Mouse (Mus musculus) stomach, postnatal 0 days (tissue): ENCODE measurements around the gene Prn. TPM values are rescaled to one million over a fixed set of nuclear protein-coding genes. Genes with fewer than 3 reads are reported as not detected.

Source experiments
- ATAC-seq: fragments of 200-750 bp; cut with Nextera tagmentation; 2 replicates; pipeline ENCODE4 v1.8.0; 2017; ENCODE audit not compliant: low FRiP score, low TSS enrichment
- DNase-seq: peaks from one replicate; pipeline ENCODE4 v3.0.0-alpha.2; 2016; ENCODE audit warnings: low spot score
- H3K27ac ChIP-seq: fragments of 300-500 bp; sonication (generic); replicated peaks from 2 replicates; pipeline ENCODE4 v1.5.1; 2014; ENCODE audit warnings: mild to moderate bottlenecking, control low read depth
- H3K27me3 ChIP-seq: fragments of 300-500 bp; sonication (generic); 2 replicates; pipeline ENCODE4 v1.6.1; 2014; ENCODE audit warnings: low read length; ENCODE audit not compliant: control insufficient read depth, insufficient read depth
- H3K36me3 ChIP-seq: fragments of 300-500 bp; sonication (generic); 2 replicates; pipeline ENCODE4 v1.6.1; 2014; ENCODE audit warnings: low read length, mixed read lengths; ENCODE audit not compliant: control insufficient read depth, insufficient read depth
- H3K4me1 ChIP-seq: fragments of 300-500 bp; sonication (generic); replicated peaks from 2 replicates; pipeline ENCODE4 v1.6.1; 2014; ENCODE audit warnings: antibody characterized with exemption; ENCODE audit not compliant: control insufficient read depth, insufficient read depth
- H3K4me2 ChIP-seq: fragments of 300-500 bp; sonication (generic); replicated peaks from 2 replicates; pipeline ENCODE4 v1.6.1; 2014; ENCODE audit warnings: low read depth, mild to moderate bottlenecking, control low read depth, moderate library complexity
- H3K4me3 ChIP-seq: fragments of 300-500 bp; sonication (generic); 2 replicates; pipeline ENCODE4 v1.5.1; 2014; ENCODE audit warnings: low read depth, low read length, control low read depth
- H3K9ac ChIP-seq: fragments of 300-500 bp; sonication (generic); 2 replicates; pipeline ENCODE4 v1.6.1; 2014; ENCODE audit warnings: mild to moderate bottlenecking, low read length, control low read depth, mixed read lengths
- H3K9me3 ChIP-seq: fragments of 300-500 bp; sonication (generic); 2 replicates; pipeline ENCODE4 v1.6.1; 2016; ENCODE audit warnings: low read length; ENCODE audit not compliant: control insufficient read depth
- CTCF ChIP-seq: IDR thresholded peaks from 2 replicates; pipeline ENCODE4 v1.5.1; 2016; ENCODE audit warnings: antibody characterized with exemption, low read depth, mild to moderate bottlenecking, moderate library complexity
- EP300 ChIP-seq: optimal IDR thresholded peaks from 2 replicates; pipeline ENCODE3; 2016; ENCODE audit warnings: antibody characterized with exemption
- whole genome bisulfite sequencing: fragments of 180-500 bp; shearing (Covaris S2); extraction: QIAGEN DNeasy Blood & Tissue Kit; methylation state at CpG from one replicate; pipeline ENCODE4 v1.1.7; 2014; 5-methylcytosine and 5-hydroxymethylcytosine counted together
- polyA plus RNA-seq: library from polyadenylated mRNA; unstranded; fragments of >200 nt; fragmentation: Nextera tagmentation; extraction: Ambion mirVana; gene quantifications from 2 replicates; pipeline ENCODE4 v1.2.1, GENCODE M21; 2015

Prn gene
- polyA plus RNA-seq, 1 experiment from 2014 or later: 0.17 TPM

DNA sequence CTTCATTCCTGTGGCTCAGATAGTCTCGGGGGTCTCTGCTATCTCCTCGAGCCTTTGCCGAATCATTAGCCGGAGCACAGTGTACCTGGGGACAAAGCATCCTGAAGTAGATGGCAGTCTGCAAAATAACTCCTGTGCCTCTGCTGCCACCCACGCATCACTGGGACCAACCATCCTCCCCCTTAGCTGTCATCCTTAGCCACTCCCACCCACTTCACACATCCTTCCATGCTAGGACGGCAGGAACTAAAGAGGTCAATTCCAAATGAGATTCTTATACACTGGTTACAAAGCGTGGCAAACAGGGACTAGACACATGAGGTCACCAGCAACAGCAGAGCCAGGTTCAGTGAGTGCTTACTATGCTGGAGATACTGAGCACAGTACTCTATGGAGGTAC is 86.6 kb downstream of the Prn start:
- no peak for TF ChIP-seq EP300
- no peak overlapping the region for H3K27ac ChIP-seq
- 78% methylated on average over 7 of the region's 7 CpGs for WGBS
- H3K4me1 ChIP-seq: no peaks in the 10 kb centered on the region
- H3K9ac ChIP-seq: no peak overlapping the region
- DNase-seq (no peak), ATAC-seq (no peak)
- no peak overlapping the region for H3K4me2 ChIP-seq
- no peaks in the 10 kb centered on the region for H3K27me3 ChIP-seq
- no peaks in the 10 kb centered on the region for H3K9me3 ChIP-seq
- no peak overlapping the region for H3K4me3 ChIP-seq
- no peaks in the 10 kb centered on the region for H3K36me3 ChIP-seq

DNA sequence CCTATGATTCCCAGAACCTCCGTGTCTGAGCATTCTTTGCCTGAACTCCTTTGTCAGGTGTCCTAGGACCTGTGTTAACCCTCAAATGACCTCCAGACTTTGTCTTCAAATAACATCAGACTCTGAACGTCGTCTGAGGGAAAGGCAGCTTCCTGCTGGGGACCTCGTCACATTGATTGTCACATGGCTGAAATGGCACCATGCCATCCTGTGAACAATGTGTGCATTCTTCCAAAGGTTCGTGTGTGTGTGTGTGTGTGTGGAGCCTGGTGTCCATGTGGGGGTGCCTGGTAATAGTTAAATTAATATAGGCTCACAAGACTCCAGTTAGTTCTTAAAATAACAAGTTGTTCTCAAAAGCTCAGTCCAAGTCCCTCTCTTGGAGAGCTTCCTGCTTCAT is 87.6 kb downstream of the Prn start:
- no peaks in the 10 kb centered on the region for H3K9me3 ChIP-seq
- TF ChIP-seq EP300: no peak
- TF ChIP-seq CTCF: no peak
- no peak for ATAC-seq
- no peak overlapping the region for H3K4me3 ChIP-seq
- no peaks in the 10 kb centered on the region for H3K36me3 ChIP-seq
- no peaks in the 10 kb centered on the region for H3K27me3 ChIP-seq
- 42% methylated on average over 5 of the region's 5 CpGs for WGBS
- no peak overlapping the region for H3K4me2 ChIP-seq
- no peaks in the 10 kb centered on the region for H3K4me1 ChIP-seq
- H3K27ac ChIP-seq: no peak overlapping the region
- no peak overlapping the region for H3K9ac ChIP-seq
- no peak for DNase-seq

DNA sequence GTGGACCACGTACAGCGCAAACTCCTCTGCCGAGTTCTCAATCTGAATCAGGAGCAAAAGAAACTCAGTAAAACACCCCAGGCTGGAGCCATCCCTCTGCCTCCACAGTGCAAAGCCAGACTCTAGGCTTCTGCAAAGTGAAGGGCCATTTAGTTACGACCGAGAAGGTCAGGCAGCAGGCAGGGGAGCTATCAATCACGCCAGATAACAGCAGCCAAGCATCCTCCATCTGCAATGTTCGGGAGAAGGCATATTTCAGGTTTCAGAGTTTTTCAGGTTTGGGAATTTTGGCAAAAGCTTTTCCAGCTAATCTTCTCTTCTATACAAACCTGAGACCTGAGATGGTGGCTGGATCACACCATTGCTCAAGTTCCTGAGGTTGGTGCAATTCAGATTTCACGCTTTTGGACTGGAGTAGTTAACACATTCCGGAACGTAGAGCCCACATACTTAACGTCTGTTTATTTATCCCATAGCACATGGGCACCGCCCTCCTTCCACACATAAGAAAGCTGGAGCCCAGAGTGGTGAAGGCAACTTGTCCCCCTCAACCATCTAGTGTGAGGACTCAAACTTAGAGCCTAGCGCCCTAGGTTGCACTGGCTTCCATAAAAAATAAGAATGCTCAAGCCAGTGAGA is 92.1 kb downstream of the Prn start:
- DNase-seq: no peak
- no peaks in the 10 kb centered on the region for H3K4me1 ChIP-seq
- 47% methylated on average over 13 of the region's 13 CpGs for WGBS
- H3K4me2 ChIP-seq: no peak overlapping the region
- no peaks in the 10 kb centered on the region for H3K27me3 ChIP-seq
- no peaks in the 10 kb centered on the region for H3K36me3 ChIP-seq
- H3K9me3 ChIP-seq: no peaks in the 10 kb centered on the region
- H3K27ac ChIP-seq: no peak overlapping the region
- no peak overlapping the region for H3K4me3 ChIP-seq
- ATAC-seq: no peak
- TF ChIP-seq CTCF: no peak
- TF ChIP-seq EP300: no peak
- H3K9ac ChIP-seq: no peak overlapping the region

GRCm38 (mm10) chr2:132003916-132004315 is 94.2 kb downstream of the Prn start:
- no peak overlapping the region for H3K27ac ChIP-seq
- no peaks in the 10 kb centered on the region for H3K27me3 ChIP-seq
- no peak overlapping the region for H3K4me3 ChIP-seq
- H3K36me3 ChIP-seq: no peaks in the 10 kb centered on the region
- TF ChIP-seq CTCF: no peak
- no peak for TF ChIP-seq EP300
- DNase-seq (no peak), ATAC-seq (no peak)
- peaks cover 2% of the 10 kb centered on the region; the same call in 1 of the 2 replicates for H3K4me1 ChIP-seq
- no peaks in the 10 kb centered on the region for H3K9me3 ChIP-seq
- H3K9ac ChIP-seq: no peak overlapping the region
- no peak overlapping the region for H3K4me2 ChIP-seq
- 67% methylated on average over 5 of the region's 5 CpGs for WGBS

DNA sequence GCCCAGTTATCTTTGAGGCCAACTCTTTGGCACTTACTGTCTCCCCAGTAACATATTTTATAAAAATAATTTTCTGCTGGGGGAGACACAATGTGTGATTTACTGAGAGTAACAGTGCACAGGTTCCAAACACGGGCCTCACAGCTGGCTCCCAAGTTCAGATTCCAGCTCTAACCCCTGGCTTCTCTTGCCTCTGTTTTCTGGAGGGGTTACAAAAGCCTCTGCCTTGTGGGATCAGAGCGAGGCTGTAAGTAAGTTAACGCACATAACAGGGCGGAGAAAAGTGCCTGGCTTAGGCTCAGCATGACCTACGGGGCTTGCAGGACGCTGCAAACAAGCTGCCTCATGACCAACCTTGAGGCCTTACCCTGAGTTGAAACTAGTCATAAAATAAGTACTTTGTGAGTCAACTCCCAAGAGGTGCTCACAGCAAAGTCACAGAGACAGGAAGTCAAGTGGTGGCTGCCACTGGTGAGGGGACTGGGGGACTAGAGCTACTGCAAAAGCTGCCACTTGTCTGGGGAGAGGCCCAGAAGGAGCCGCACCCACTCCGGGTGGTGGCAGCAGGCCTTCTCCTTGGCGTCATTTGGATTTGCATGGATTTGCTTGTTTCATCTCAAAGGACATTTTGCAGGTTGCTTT is 94.9 kb downstream of the Prn start:
- Histone ChIP-seq H3K4me2 (no peak overlapping the region), H3K27ac (no peak overlapping the region), H3K9me3 (no peaks in the 10 kb centered on the region), H3K36me3 (no peaks in the 10 kb centered on the region), H3K9ac (no peak overlapping the region), H3K4me3 (no peak overlapping the region), H3K4me1 (peaks cover 2% of the 10 kb centered on the region; the same call in 1 of the 2 replicates), H3K27me3 (no peaks in the 10 kb centered on the region)
- DNase-seq (no peak), ATAC-seq (no peak)
- WGBS: 58% methylated on average over 9 of the region's 9 CpGs
- TF ChIP-seq EP300 (no peak), CTCF (no peak)

GRCm38 (mm10) chr2:132005445-132005844 is 95.7 kb downstream of the Prn start:
- Histone ChIP-seq H3K4me1 (peaks cover 2% of the 10 kb centered on the region; the same call in 1 of the 2 replicates), H3K4me3 (no peak overlapping the region), H3K27ac (no peak overlapping the region), H3K4me2 (no peak overlapping the region), H3K36me3 (no peaks in the 10 kb centered on the region), H3K27me3 (no peaks in the 10 kb centered on the region), H3K9me3 (no peaks in the 10 kb centered on the region), H3K9ac (no peak overlapping the region)
- DNase-seq: no peak
- no peak for ATAC-seq
- no peak for TF ChIP-seq CTCF
- 77% methylated on average over 4 of the region's 4 CpGs for WGBS

Other genes with a start within 250 kb of the Prn start
- 0.02 TPM in 1 of 2 replicates, not detected in the other for gene Erv3, start 50.2 kb upstream of the Prn start, polyA plus RNA-seq
- gene Prnp, start within 50 bp of the Prn start, polyA plus RNA-seq: 87.5 and 102 TPM in 2 replicates
- 16.3 and 22.8 TPM in 2 replicates for gene Prnd, start 40.9 kb downstream of the Prn start, polyA plus RNA-seq
- gene Rassf2, start 120.3 kb downstream of the Prn start, polyA plus RNA-seq: 4.6 and 4.8 TPM in 2 replicates
- gene Slc23a2, start 235.2 kb downstream of the Prn start, polyA plus RNA-seq: 5.4 and 5.6 TPM in 2 replicates